10 mouse cellular contexts compared by ENCODE assay signal in genomic region chr12:84060946-84061345, GRCm38 (mm10). TPM values are rescaled to one million over a fixed set of nuclear protein-coding genes. Genes with fewer than 3 reads are reported as not detected.
A peak's percentile ranks its signal among the peaks of the same experiment; 100 is the strongest.
DNase-seq lines count a peak whose midpoint lies in the region; ATAC-seq and TF ChIP-seq lines count a peak whose summit lies in the region.
"Had no signal": no experiment of that assay in that cellular context is flagged by ENCODE, and none has a peak within 500 bp of the region (broad histone marks: within the 10 kb centered on the region; RNA-seq: fewer than 3 reads in every experiment).

No protein-coding gene starts in this region.

- no peaks in the 10 kb centered on the region for H3K79me2 ChIP-seq in MEL (ENCODE audit: control insufficient read depth, insufficient read depth, low read length, poor library complexity)

- no peak for ATAC-seq in hindbrain, postnatal 0 days
- ATAC-seq in hindbrain, embryonic 16.5 days, result no peak
- ATAC-seq in erythroid progenitor cell, adult 5-6 weeks (replicated peaks; ENCODE audit: low FRiP score, poor library complexity, severe bottlenecking), result no peak

- no peak for TF ChIP-seq POLR2A in MEL (IDR thresholded peaks at IDR 0.05; ENCODE audit: control insufficient read depth in 1 of 2, insufficient read depth in 1 of 2, low read depth in 1 of 2, low read length in 2 of 2, poor library complexity in 1 of 2)

- peak; percentile 40 for TF ChIP-seq CTCF in hindbrain, postnatal 0 days (IDR thresholded peaks at IDR 0.05; ENCODE audit: low read depth)
- TF ChIP-seq CTCF in MEL (IDR thresholded peaks at IDR 0.05 in 2 of 3, conservative IDR thresholded peaks at IDR 0.05 in 1 of 3; ENCODE audit: control insufficient read depth in 1 of 3, insufficient read depth in 1 of 3, low read depth in 2 of 3, low read length in 3 of 3, poor library complexity in 1 of 3, severe bottlenecking in 1 of 3), result peak; percentile 21 to 82 (median 63)

- no peak overlapping the region for H3K27ac ChIP-seq in hindbrain, postnatal 0 days
- no peak overlapping the region for H3K27ac ChIP-seq in hindbrain, embryonic 16.5 days (ENCODE audit: low read depth, low read length)
- no peak overlapping the region for H3K27ac ChIP-seq in MEL (ENCODE audit: control insufficient read depth, low read depth, low read length)
- no peak overlapping the region for H3K27ac ChIP-seq in limb, embryonic 10.5 days
- H3K27ac ChIP-seq: liver, embryonic 15.5 days had no signal

- 42% methylated on average over 2 of the region's 2 CpGs for WGBS in hindbrain, postnatal 0 days
- 25% methylated on average over 2 of the region's 2 CpGs for WGBS in hindbrain, embryonic 16.5 days
- 30% methylated on average over 2 of the region's 2 CpGs for WGBS in limb, embryonic 10.5 days

- DNase-seq in hindbrain, postnatal 0 days (ENCODE audit: low spot score), result peak; percentile 16
- peak; percentile 24 to 38 for DNase-seq in B cell, adult 2 months
- DNase-seq in MEL (ENCODE audit: low read depth, low spot score), result peak; percentile 79
- DNase-seq in limb, embryonic 10.5 days (ENCODE audit: low spot score), result peak; percentile 20
- DNase-seq in right cerebral cortex, postnatal 25 days, result no peak
- DNase-seq: cerebellum, adult 11-12 months had no signal

- no peak overlapping the region for H3K4me3 ChIP-seq in hindbrain, postnatal 0 days (ENCODE audit: low read length)
- no peak overlapping the region for H3K4me3 ChIP-seq in hindbrain, embryonic 16.5 days (ENCODE audit: low read length)
- H3K4me3 ChIP-seq in MEL (ENCODE audit: control insufficient read depth in 1 of 2, insufficient read depth in 1 of 2, low read depth in 2 of 2, low read length in 2 of 2), result no peak overlapping the region
- H3K4me3 ChIP-seq in limb, embryonic 10.5 days, result no peak overlapping the region
- H3K4me3 ChIP-seq: liver, embryonic 15.5 days had no signal

- TF ChIP-seq RAD21 in MEL (IDR thresholded peaks at IDR 0.05; ENCODE audit: low read depth, low read length), result peak; percentile 88

- H3K9ac ChIP-seq in hindbrain, postnatal 0 days (replicated peaks; ENCODE audit: low read length), result no peak overlapping the region
- H3K9ac ChIP-seq in hindbrain, embryonic 16.5 days (ENCODE audit: low read depth, low read length), result no peak overlapping the region
- no peak overlapping the region for H3K9ac ChIP-seq in MEL (ENCODE audit: control insufficient read depth, low read depth, low read length, poor library complexity, severe bottlenecking)
- H3K9ac ChIP-seq: liver, embryonic 15.5 days had no signal

- 0 out of 2 replicates have a peak, but pooled peaks cover 2% of the 10 kb centered on the region for H3K27me3 ChIP-seq in hindbrain, postnatal 0 days (ENCODE audit: insufficient read depth, low read length)
- H3K27me3 ChIP-seq in hindbrain, embryonic 16.5 days (replicated peaks; ENCODE audit: control insufficient read depth, insufficient read depth, low read length), result no peaks in the 10 kb centered on the region
- H3K27me3 ChIP-seq in MEL (ENCODE audit: control insufficient read depth in 1 of 2, insufficient read depth in 2 of 2, low read length in 2 of 2), result no peaks in the 10 kb centered on the region
- H3K27me3 ChIP-seq in limb, embryonic 10.5 days (ENCODE audit: low read depth, poor library complexity, severe bottlenecking), result no peaks in the 10 kb centered on the region
- H3K27me3 ChIP-seq: liver, embryonic 15.5 days had no signal

- no peaks in the 10 kb centered on the region for H3K4me1 ChIP-seq in hindbrain, postnatal 0 days (ENCODE audit: insufficient read depth, low read length)
- H3K4me1 ChIP-seq in hindbrain, embryonic 16.5 days (ENCODE audit: control insufficient read depth, insufficient read depth, low read depth, low read length), result no peaks in the 10 kb centered on the region
- no peaks in the 10 kb centered on the region for H3K4me1 ChIP-seq in MEL (ENCODE audit: control insufficient read depth in 1 of 2, insufficient read depth in 2 of 2, low read length in 2 of 2)
- H3K4me1 ChIP-seq in limb, embryonic 10.5 days, result no peaks in the 10 kb centered on the region
- H3K4me1 ChIP-seq: liver, embryonic 15.5 days had no signal

- TF ChIP-seq EP300 in MEL (IDR thresholded peaks at IDR 0.05; ENCODE audit: low read depth in 1 of 2, low read length in 2 of 2), result no peak

- no peaks in the 10 kb centered on the region for H3K36me3 ChIP-seq in hindbrain, postnatal 0 days (ENCODE audit: insufficient read depth, low read length)
- H3K36me3 ChIP-seq in hindbrain, embryonic 16.5 days (ENCODE audit: control insufficient read depth, insufficient read depth, low read length), result no peaks in the 10 kb centered on the region
- no peaks in the 10 kb centered on the region for H3K36me3 ChIP-seq in MEL (ENCODE audit: control insufficient read depth in 1 of 2, insufficient read depth in 2 of 2, low read length in 2 of 2)
- H3K36me3 ChIP-seq in limb, embryonic 10.5 days, result no peaks in the 10 kb centered on the region
- H3K36me3 ChIP-seq: liver, embryonic 15.5 days had no signal

- no peak overlapping the region for H3K4me2 ChIP-seq in hindbrain, postnatal 0 days (ENCODE audit: low read depth, low read length)
- no peak overlapping the region for H3K4me2 ChIP-seq in hindbrain, embryonic 16.5 days (ENCODE audit: low read length)
- H3K4me2 ChIP-seq: liver, embryonic 15.5 days had no signal

- no peaks in the 10 kb centered on the region for H3K9me3 ChIP-seq in hindbrain, postnatal 0 days (ENCODE audit: low read length)
- H3K9me3 ChIP-seq in hindbrain, embryonic 16.5 days (ENCODE audit: control insufficient read depth, low read length), result no peaks in the 10 kb centered on the region
- no peaks in the 10 kb centered on the region for H3K9me3 ChIP-seq in MEL (replicated peaks; ENCODE audit: insufficient read depth, low read length)
- no peaks in the 10 kb centered on the region for H3K9me3 ChIP-seq in limb, embryonic 10.5 days (replicated peaks)
- H3K9me3 ChIP-seq: liver, embryonic 15.5 days had no signal

RNA-seq across cellular contexts. Expression of gene Acot5, which starts 8.2 kb away (rescaled TPM):
- 1.2 and 1.3 TPM in 2 replicates for total RNA-seq in hindbrain, postnatal 0 days (2014; rRNA removed)
- polyA plus RNA-seq in hindbrain, postnatal 0 days (2015; fragmentation: Nextera tagmentation; extraction: Ambion mirVana), result 1.2 and 1.5 TPM in 2 replicates
- 0.63 and 0.66 TPM in 2 replicates for polyA plus RNA-seq in hindbrain, embryonic 16.5 days (2015; fragmentation: Nextera tagmentation; extraction: Ambion mirVana)
- not detected in 2 replicates for total RNA-seq in MEL (2012; rRNA removed)
- polyA plus RNA-seq in MEL (2012; ENCODE audit: insufficient read depth in 1 of 2, insufficient read length in 2 of 2, low read depth in 1 of 2, low replicate concordance in 2 of 2, missing spikeins in 1 of 2), result not detected
- polyA plus RNA-seq in limb, embryonic 10.5 days (2016; fragmentation: Nextera tagmentation; extraction: Ambion mirVana), result not detected in 2 replicates
- total RNA-seq in erythroid progenitor cell, adult 5-6 weeks (2015; ENCODE audit: low replicate concordance), result not detected in 2 replicates
- total RNA-seq in erythroid progenitor cell, adult 5-6 weeks (2017; ENCODE audit: low replicate concordance), result not detected in 2 replicates

RNA-seq across cellular contexts. Expression of gene Acot3, which starts 9.0 kb away (rescaled TPM):
- 0.42 and 1.3 TPM in 2 replicates for total RNA-seq in hindbrain, postnatal 0 days (2014; rRNA removed)
- 1.3 and 1.6 TPM in 2 replicates for polyA plus RNA-seq in hindbrain, postnatal 0 days (2015; fragmentation: Nextera tagmentation; extraction: Ambion mirVana)
- polyA plus RNA-seq in hindbrain, embryonic 16.5 days (2015; fragmentation: Nextera tagmentation; extraction: Ambion mirVana), result 1.1 and 1.4 TPM in 2 replicates
- total RNA-seq in MEL (2012; rRNA removed), result not detected in 2 replicates
- not detected for polyA plus RNA-seq in MEL (2012; ENCODE audit: insufficient read depth in 1 of 2, insufficient read length in 2 of 2, low read depth in 1 of 2, low replicate concordance in 2 of 2, missing spikeins in 1 of 2)
- 0.26 and 0.28 TPM in 2 replicates for polyA plus RNA-seq in limb, embryonic 10.5 days (2016; fragmentation: Nextera tagmentation; extraction: Ambion mirVana)
- not detected in 2 replicates for total RNA-seq in erythroid progenitor cell, adult 5-6 weeks (2015; ENCODE audit: low replicate concordance)
- total RNA-seq in erythroid progenitor cell, adult 5-6 weeks (2017; ENCODE audit: low replicate concordance), result not detected in 2 replicates

RNA-seq across cellular contexts. Expression of gene Gm49366, which starts 22.2 kb away (rescaled TPM):
- not detected in 2 replicates for total RNA-seq in hindbrain, postnatal 0 days (2014; rRNA removed)
- polyA plus RNA-seq in hindbrain, postnatal 0 days (2015; fragmentation: Nextera tagmentation; extraction: Ambion mirVana), result not detected in 2 replicates
- not detected in 2 replicates for polyA plus RNA-seq in hindbrain, embryonic 16.5 days (2015; fragmentation: Nextera tagmentation; extraction: Ambion mirVana)
- total RNA-seq in MEL (2012; rRNA removed), result not detected in 2 replicates
- not detected for polyA plus RNA-seq in MEL (2012; ENCODE audit: insufficient read depth in 1 of 2, insufficient read length in 2 of 2, low read depth in 1 of 2, low replicate concordance in 2 of 2, missing spikeins in 1 of 2)
- polyA plus RNA-seq in limb, embryonic 10.5 days (2016; fragmentation: Nextera tagmentation; extraction: Ambion mirVana), result not detected in 2 replicates
- not detected in 2 replicates for total RNA-seq in erythroid progenitor cell, adult 5-6 weeks (2015; ENCODE audit: low replicate concordance)
- total RNA-seq in erythroid progenitor cell, adult 5-6 weeks (2017; ENCODE audit: low replicate concordance), result not detected in 2 replicates
- total RNA-seq: heart, postnatal 14 days had no signal
- polyA plus RNA-seq: liver, embryonic 15.5 days had no signal

RNA-seq across cellular contexts. Expression of gene Acot4, which starts 22.8 kb away (rescaled TPM):
- 0.14 and 1.8 TPM in 2 replicates for total RNA-seq in hindbrain, postnatal 0 days (2014; rRNA removed)
- polyA plus RNA-seq in hindbrain, postnatal 0 days (2015; fragmentation: Nextera tagmentation; extraction: Ambion mirVana), result 0.68 and 1.2 TPM in 2 replicates
- polyA plus RNA-seq in hindbrain, embryonic 16.5 days (2015; fragmentation: Nextera tagmentation; extraction: Ambion mirVana), result 0.54 and 0.68 TPM in 2 replicates
- total RNA-seq in MEL (2012; rRNA removed), result 0.08 TPM in 1 of 2 replicates, not detected in the other
- polyA plus RNA-seq in MEL (2012; ENCODE audit: insufficient read depth in 1 of 2, insufficient read length in 2 of 2, low read depth in 1 of 2, low replicate concordance in 2 of 2, missing spikeins in 1 of 2), result under 1 TPM in 1 of 2 experiments, not detected in 1; 0.08 TPM
- polyA plus RNA-seq in limb, embryonic 10.5 days (2016; fragmentation: Nextera tagmentation; extraction: Ambion mirVana), result 0.15 and 0.16 TPM in 2 replicates
- not detected in 2 replicates for total RNA-seq in erythroid progenitor cell, adult 5-6 weeks (2015; ENCODE audit: low replicate concordance)
- not detected in 2 replicates for total RNA-seq in erythroid progenitor cell, adult 5-6 weeks (2017; ENCODE audit: low replicate concordance)

RNA-seq across cellular contexts. Expression of gene Acot6, which starts 39.5 kb away (rescaled TPM):
- total RNA-seq in hindbrain, postnatal 0 days (2014; rRNA removed), result 6.8 and 8.6 TPM in 2 replicates
- polyA plus RNA-seq in hindbrain, postnatal 0 days (2015; fragmentation: Nextera tagmentation; extraction: Ambion mirVana), result 1.6 and 1.8 TPM in 2 replicates
- 1.3 and 1.5 TPM in 2 replicates for polyA plus RNA-seq in hindbrain, embryonic 16.5 days (2015; fragmentation: Nextera tagmentation; extraction: Ambion mirVana)
- 2.7 and 3.2 TPM in 2 replicates for total RNA-seq in MEL (2012; rRNA removed)
- polyA plus RNA-seq in MEL (2012; ENCODE audit: insufficient read depth in 1 of 2, insufficient read length in 2 of 2, low read depth in 1 of 2, low replicate concordance in 2 of 2, missing spikeins in 1 of 2), result 1 to 10 TPM in 1 of 2 experiments, not detected in 1; 3.3 TPM
- 0.48 and 0.73 TPM in 2 replicates for polyA plus RNA-seq in limb, embryonic 10.5 days (2016; fragmentation: Nextera tagmentation; extraction: Ambion mirVana)
- not detected in 2 replicates for total RNA-seq in erythroid progenitor cell, adult 5-6 weeks (2015; ENCODE audit: low replicate concordance)
- 0.13 TPM in 1 of 2 replicates, not detected in the other for total RNA-seq in erythroid progenitor cell, adult 5-6 weeks (2017; ENCODE audit: low replicate concordance)
